Mouse (Mus musculus) activated CD4-positive, CD25-positive, alpha-beta regulatory T cell, adult 4 months (primary cell): ENCODE results near the gene Coq5. TPM values are rescaled to one million over a fixed set of nuclear protein-coding genes. Genes with fewer than 3 reads are reported as not detected.
A peak's percentile ranks its signal among the peaks of the same experiment; 100 is the strongest.
"Not testable (repeated sequence)": the region's sequence is repeated elsewhere in the genome, so short reads cannot be mapped to it uniquely, and the experiment has no call there.

Source experiments
- ATAC-seq: one replicate; pipeline ENCODE4 v1.8.0; 2017
- polyA plus RNA-seq, 2 experiments: library from polyadenylated mRNA; unstranded; fragments of 100-300 nt; shearing (Covaris generic); gene quantifications; one replicate each; pipeline ENCODE4 v1.2.1; 2017

Gene Coq5
- polyA plus RNA-seq, 2 experiments from 2014 or later: 27.2 to 34.4 TPM

GRCm38 (mm10) chr5:115267469-115268045 lies 11.9 kb upstream of the Coq5 start:
- ATAC-seq: no peak

GRCm38 (mm10) chr5:115268266-115268665 lies 11.2 kb upstream of the Coq5 start:
- ATAC-seq: no peak

- ATAC-seq: no peak
Observed at GRCm38 (mm10) chr5:115269969-115270368, 9.5 kb upstream of the Coq5 start.

- peak; percentile 20 for ATAC-seq
Observed at GRCm38 (mm10) chr5:115271931-115272811, 7.3 kb upstream of the Coq5 start.

- peak; percentile 75 for ATAC-seq
Observed at GRCm38 (mm10) chr5:115272812-115273548, 6.5 kb upstream of the Coq5 start, which contains the start of gene Rnf10. Gene Rnf10, minus strand, starts transcription at chr5:115272898.

GRCm38 (mm10) chr5:115273549-115274135 lies 5.8 kb upstream of the Coq5 start:
- no peak for ATAC-seq

- no peak for ATAC-seq
Observed at GRCm38 (mm10) chr5:115274353-115274752, 5.1 kb upstream of the Coq5 start.

- ATAC-seq: no peak
Observed at GRCm38 (mm10) chr5:115274771-115275170, 4.7 kb upstream of the Coq5 start.

GRCm38 (mm10) chr5:115275998-115276397 lies 3.5 kb upstream of the Coq5 start:
- no peak for ATAC-seq

GRCm38 (mm10) chr5:115278053-115278452 lies 1.4 kb upstream of the Coq5 start:
- no peak for ATAC-seq

- no peak for ATAC-seq
Observed at GRCm38 (mm10) chr5:115278785-115279184, 681 bp upstream of the Coq5 start.

GRCm38 (mm10) chr5:115280050-115280687 lies 703 bp downstream of the Coq5 start:
- ATAC-seq: no peak

- ATAC-seq: no peak
Observed at GRCm38 (mm10) chr5:115284735-115285134, 5.3 kb downstream of the Coq5 start.

- no peak for ATAC-seq
Observed at GRCm38 (mm10) chr5:115294173-115294572, 14.7 kb downstream of the Coq5 start.

GRCm38 (mm10) chr5:115296347-115296746 lies 16.9 kb downstream of the Coq5 start:
- no peak for ATAC-seq

GRCm38 (mm10) chr5:115300035-115300744 lies 20.7 kb downstream of the Coq5 start:
- ATAC-seq: peak; percentile 51

GRCm38 (mm10) chr5:115300792-115301614 lies 21.5 kb downstream of the Coq5 start, which contains the start of gene Dynll1:
Gene Dynll1, minus strand, starts transcription at chr5:115300999.
- peak; percentile 93 for ATAC-seq

- no peak for ATAC-seq
Observed at GRCm38 (mm10) chr5:115301615-115302014, 22.1 kb downstream of the Coq5 start.

GRCm38 (mm10) chr5:115302190-115302589 lies 22.7 kb downstream of the Coq5 start:
- ATAC-seq: not testable (repeated sequence)

- ATAC-seq: no peak
Observed at GRCm38 (mm10) chr5:115312354-115312753, 32.9 kb downstream of the Coq5 start.
